Mouse (Mus musculus) kidney, adult 2 months (tissue): ENCODE data around the gene Exoc6.

Experiments
- CTCF ChIP-seq: fragments of 200-500 bp; conservative IDR thresholded peaks from 2 replicates; pipeline ENCODE4 v1.5.1; 2011; ENCODE audit warnings: low read depth, mild to moderate bottlenecking, control low read depth, low read length, moderate library complexity, mixed read lengths; ENCODE audit not compliant: insufficient read depth, insufficient read length
- POLR2A ChIP-seq: fragments of 200-500 bp; IDR thresholded peaks from one replicate; pipeline ENCODE4 v1.6.1; 2011; ENCODE audit warnings: low read depth, low read length, control low read depth

DNA sequence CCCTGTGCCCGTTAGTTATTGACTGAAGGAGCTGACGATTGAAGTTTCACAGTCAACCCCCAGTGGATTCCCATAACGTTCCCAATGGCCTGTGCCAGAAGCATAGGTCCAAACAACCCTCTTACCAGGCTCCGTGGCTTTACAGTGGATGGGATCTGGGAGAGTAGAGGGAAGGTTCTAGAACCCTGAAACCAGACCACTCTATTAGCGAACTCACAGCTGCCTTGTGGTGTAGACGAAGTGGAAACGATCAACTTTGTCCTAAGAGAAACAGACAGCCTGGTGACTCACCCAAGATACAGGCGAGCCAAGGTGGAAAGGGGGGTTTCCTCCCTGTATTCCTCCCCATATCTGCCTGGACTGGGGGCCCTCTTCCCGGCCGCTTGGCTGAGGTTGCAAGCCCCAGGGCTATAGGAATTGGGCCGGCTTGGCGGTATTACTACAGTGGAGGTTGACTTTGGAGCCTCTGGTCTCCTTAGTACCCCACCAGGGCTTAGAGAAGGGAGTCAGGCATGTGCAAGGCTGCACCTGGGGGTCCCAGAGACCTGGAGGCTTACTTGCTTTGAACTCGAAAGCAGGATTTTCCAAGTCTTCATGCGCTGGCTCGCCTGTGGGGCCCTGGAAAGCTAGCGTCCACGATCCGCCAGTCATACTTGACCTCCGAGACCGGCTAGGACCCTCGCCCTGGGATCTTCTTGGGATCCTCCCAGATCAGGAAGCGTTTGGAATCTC lies 146.6 kb downstream of the Exoc6 start:
- TF ChIP-seq CTCF (no peak), POLR2A (no peak)
